Mouse (Mus musculus) olfactory bulb, adult 2 months (tissue): Measurements from ENCODE around the gene Prrt4. TPM values are rescaled to one million over a fixed set of nuclear protein-coding genes. Genes with fewer than 3 reads are reported as not detected.

Experiments used
- H3K27ac ChIP-seq: fragments of 200-500 bp; 2 replicates; pipeline ENCODE4 v1.5.1; 2012; ENCODE audit warnings: low read depth, low read length; ENCODE audit not compliant: insufficient read depth
- H3K4me1 ChIP-seq: fragments of 200-500 bp; 2 replicates; pipeline ENCODE4 v1.6.1; 2012; ENCODE audit warnings: low read length; ENCODE audit not compliant: control insufficient read depth, insufficient read depth
- H3K4me3 ChIP-seq: fragments of 200-500 bp; 2 replicates; pipeline ENCODE4 v1.5.1; 2012; ENCODE audit warnings: mild to moderate bottlenecking, low read depth, low read length, moderate library complexity; ENCODE audit not compliant: insufficient read depth
- CTCF ChIP-seq: fragments of 200-500 bp; IDR thresholded peaks from 2 replicates; pipeline ENCODE4 v1.5.1; 2012; ENCODE audit warnings: low read depth, mild to moderate bottlenecking, low read length, moderate library complexity; ENCODE audit not compliant: insufficient read depth
- POLR2A ChIP-seq: fragments of 200-500 bp; IDR thresholded peaks from 2 replicates; pipeline ENCODE4 v1.6.1; 2012; ENCODE audit warnings: mild to moderate bottlenecking, low read depth, low read length, moderate library complexity; ENCODE audit not compliant: insufficient read depth
- WGBS: fragments of 180-500 bp; shearing (Covaris S2); methylation state at CpG from one replicate; pipeline ENCODE4 v1.1.7; 2018; 5-methylcytosine and 5-hydroxymethylcytosine counted together
- polyA plus RNA-seq: library from polyadenylated mRNA; stranded (reverse); fragments of >200 nt; gene quantifications from 2 replicates; pipeline ENCODE4 v1.2.4, GENCODE M21; 2012; ENCODE audit warnings: low replicate concordance; ENCODE audit not compliant: missing spikeins, insufficient read depth, insufficient read length

The Prrt4 gene
- polyA plus RNA-seq, 1 experiment = not detected

DNA sequence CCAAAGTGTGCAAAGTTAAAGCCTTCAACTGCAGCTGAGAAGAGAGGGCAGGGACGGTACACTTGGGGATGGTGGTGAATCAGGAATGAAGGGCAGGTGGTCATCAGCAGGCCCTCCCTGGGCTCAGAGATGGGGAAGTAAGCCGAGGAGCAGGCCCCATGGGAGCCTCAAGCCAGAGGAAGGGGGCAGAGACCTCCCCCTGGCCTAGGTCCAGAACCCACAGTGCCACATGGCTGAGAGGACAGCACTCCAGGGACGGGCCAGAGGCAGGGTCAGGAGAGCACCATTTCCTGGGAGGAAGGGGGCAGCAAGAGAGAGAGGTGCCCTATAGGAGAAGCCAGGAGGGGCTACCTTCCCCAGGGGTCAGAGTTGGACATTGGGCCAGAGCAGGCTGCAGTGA lies 21.1 kb upstream of the Prrt4 start:
- H3K4me3 ChIP-seq = no peak overlapping the region

GRCm38 (mm10) chr6:29199223-29199855 lies 20.0 kb upstream of the Prrt4 start:
- Histone ChIP-seq H3K4me1 (peaks cover 8% of the 10 kb centered on the region), H3K4me3 (no peak overlapping the region), H3K27ac (no peak overlapping the region)
- TF ChIP-seq CTCF = no peak
- 44% methylated on average over 8 of the region's 8 CpGs for WGBS

More for the DNA sequence above, 21.1 kb upstream of the Prrt4 start:
- Histone ChIP-seq H3K4me1 (peaks cover 11% of the 10 kb centered on the region), H3K27ac (no peak overlapping the region)
- TF ChIP-seq CTCF (no peak), POLR2A (no peak)
- 57% methylated on average over 3 of the region's 3 CpGs for WGBS

DNA sequence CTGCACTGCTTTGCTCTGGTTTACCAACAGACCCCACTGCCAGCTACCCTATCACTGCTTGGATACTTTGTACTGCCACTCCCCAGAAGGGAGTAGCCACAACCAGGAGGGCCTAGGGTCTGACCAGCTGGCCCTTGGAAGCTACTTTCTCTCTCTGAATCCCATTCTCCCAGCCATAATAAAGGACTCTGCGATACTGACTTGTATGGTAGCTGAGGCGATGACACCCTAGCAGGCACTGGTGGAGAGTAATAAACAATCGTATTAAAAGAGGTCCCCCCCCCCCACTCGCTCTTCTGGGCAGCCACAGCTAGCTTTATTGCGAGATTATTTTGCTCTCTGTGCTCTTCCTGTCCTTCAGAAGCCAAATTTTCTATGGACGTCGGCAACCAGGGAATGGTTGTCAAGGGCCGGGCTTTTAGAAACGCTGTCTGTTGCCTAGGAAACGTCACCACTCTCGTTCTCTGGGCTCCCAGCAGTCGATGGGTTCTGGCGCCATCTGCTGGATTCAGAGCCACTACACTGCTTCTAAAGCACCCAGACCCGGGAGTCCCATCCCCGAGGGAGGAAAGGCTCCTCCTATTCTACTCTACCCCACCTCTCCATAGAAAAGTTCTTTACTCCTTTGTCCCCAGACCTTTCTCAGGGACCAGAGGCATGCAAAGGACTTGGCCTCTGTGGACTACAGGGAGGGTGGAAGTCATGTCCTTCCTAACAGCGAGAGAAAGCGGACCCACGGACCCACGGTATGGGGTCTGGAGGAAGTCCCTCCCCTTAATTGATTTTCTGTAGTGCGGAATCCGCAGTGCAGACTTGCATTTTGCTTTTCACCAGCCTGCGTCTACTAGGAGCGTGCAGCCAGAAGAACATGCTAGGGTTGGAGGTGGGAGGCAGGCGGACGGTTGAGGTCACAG lies 19.2 kb upstream of the Prrt4 start:
- peak; percentile 92 for TF ChIP-seq CTCF
- no peak; the same call in 1 of the 2 replicates for TF ChIP-seq POLR2A
- H3K27ac ChIP-seq = no peak overlapping the region
- H3K4me1 ChIP-seq = peaks cover 8% of the 10 kb centered on the region
- H3K4me3 ChIP-seq = peak overlapping the region; percentile 32
- 9% methylated on average over 25 of the region's 25 CpGs for WGBS

DNA sequence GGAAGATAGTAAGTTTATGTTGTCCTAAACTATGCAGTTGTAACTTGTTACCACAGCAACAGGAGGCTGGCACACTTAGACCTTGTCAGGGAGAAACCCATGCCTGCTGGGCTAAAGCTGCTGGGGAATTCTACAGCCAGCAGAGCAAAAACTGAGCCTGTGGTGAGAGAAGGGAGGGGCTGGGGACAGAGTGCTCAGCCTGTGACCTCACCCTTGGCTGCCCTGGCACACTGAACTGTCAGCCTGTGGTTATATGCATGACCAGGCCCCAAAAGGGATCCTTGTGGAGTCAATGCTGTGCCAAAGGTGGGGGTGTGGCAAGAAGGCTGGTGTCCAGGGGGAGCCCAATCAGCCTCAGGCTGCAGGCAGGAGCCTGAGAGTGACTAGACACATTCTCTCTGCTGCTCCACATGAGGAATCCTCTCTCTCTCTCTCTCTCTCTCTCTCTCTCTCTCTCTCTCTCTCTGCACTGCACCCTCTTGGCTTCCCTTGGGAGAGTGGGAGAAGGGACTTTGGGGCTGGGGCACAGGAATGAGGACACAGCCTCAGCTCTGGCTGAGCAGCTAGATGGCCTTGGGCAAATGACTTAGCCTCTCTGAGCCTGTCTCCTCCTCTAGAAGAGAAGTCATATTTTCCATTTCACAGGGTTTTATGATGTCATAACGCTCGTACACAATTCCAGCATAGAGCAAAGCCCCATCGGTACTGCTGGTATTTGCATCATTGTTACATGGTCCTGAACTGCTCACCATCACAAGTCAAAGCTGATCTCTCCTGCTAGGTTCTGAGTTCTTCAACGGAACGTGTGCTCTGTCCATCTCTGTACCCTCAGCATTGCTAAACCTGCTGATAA lies 16.7 kb upstream of the Prrt4 start:
- H3K27ac ChIP-seq = no peak overlapping the region
- 87% methylated on average over 5 of the region's 5 CpGs for WGBS
- H3K4me1 ChIP-seq = peaks cover 8% of the 10 kb centered on the region
- TF ChIP-seq CTCF (no peak), POLR2A (no peak)
- no peak overlapping the region for H3K4me3 ChIP-seq

GRCm38 (mm10) chr6:29195146-29195545 lies 15.8 kb upstream of the Prrt4 start:
- Histone ChIP-seq H3K4me3 (no peak overlapping the region), H3K4me1 (peaks cover 8% of the 10 kb centered on the region), H3K27ac (no peak overlapping the region)
- WGBS = 90% methylated on average over 5 of the region's 5 CpGs
- TF ChIP-seq CTCF (no peak), POLR2A (no peak)

DNA sequence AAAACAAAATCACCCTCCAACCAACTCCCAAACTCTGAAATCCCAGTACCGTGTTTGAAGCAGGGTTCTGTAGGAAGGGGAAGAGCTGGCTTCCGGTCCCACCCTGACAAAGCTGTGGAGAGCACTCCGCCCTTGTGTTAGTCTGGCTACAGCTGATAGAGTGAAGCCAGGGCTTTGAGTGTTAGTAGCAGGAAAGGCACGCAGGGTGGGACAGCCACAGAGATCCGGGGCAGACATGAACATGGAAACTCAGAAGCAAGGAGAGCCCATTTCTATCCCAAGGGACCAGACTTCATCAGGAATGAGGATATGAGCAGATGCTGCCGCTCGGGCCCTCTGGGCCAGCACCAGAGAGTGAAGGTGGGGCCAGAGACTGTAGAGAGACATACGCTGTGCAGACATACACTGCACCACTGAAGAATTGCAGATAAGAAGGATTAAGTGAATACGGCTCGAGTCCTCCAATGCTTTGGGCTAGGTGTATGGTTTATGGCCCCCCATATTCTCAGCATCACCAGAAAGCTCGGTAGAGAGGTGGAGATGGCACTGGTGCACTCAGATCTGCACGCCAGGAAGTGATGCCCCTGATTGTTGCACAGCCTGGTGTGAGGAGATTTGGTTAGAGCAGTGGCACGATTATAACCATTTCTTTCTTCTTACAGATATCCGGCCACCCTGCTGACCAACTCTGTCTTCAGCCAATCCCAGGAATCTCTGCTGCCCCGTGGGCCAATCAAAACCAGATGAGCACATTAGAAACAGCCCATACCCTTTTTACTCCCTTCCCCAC lies 14.8 kb upstream of the Prrt4 start:
- no peak for TF ChIP-seq CTCF
- H3K4me1 ChIP-seq = peaks cover 8% of the 10 kb centered on the region
- H3K4me3 ChIP-seq = no peak overlapping the region
- WGBS = 82% methylated on average over 15 of the region's 15 CpGs
- no peak overlapping the region for H3K27ac ChIP-seq

- no peak for TF ChIP-seq CTCF
- TF ChIP-seq POLR2A = no peak
- WGBS = 76% methylated on average over 1 of the region's 1 CpGs
- Histone ChIP-seq H3K27ac (no peak overlapping the region), H3K4me3 (no peak overlapping the region), H3K4me1 (no peaks in the 10 kb centered on the region)
Measured at GRCm38 (mm10) chr6:29187936-29188335, 8.6 kb upstream of the Prrt4 start.

- Histone ChIP-seq H3K4me1 (peaks cover 13% of the 10 kb centered on the region), H3K27ac (no peak overlapping the region), H3K4me3 (no peak overlapping the region)
- no peak for TF ChIP-seq CTCF
- no peak for TF ChIP-seq POLR2A
- 39% methylated on average over 8 of the region's 8 CpGs for WGBS
Measured at GRCm38 (mm10) chr6:29179843-29180242, 459 bp upstream of the Prrt4 start.
